Mouse (Mus musculus) liver, embryonic 11.5 days (tissue): Measurements from ENCODE around the gene Adh1. TPM values are rescaled to one million over a fixed set of nuclear protein-coding genes. Genes with fewer than 3 reads are reported as not detected.

ENCODE experiments used
- ATAC-seq: fragments of 200-750 bp; cut with Nextera tagmentation; replicated peaks from 2 replicates; pipeline ENCODE4 v1.8.0; 2017; ENCODE audit warnings: moderate number of reproducible peaks, mild to moderate bottlenecking, moderate TSS enrichment, moderate library complexity; ENCODE audit not compliant: low FRiP score
- DNase-seq: peaks from one replicate; pipeline ENCODE4 v3.0.0-alpha.2; 2017; ENCODE audit warnings: low spot score
- H3K27ac ChIP-seq: fragments of 300-500 bp; sonication (generic); 2 replicates; pipeline ENCODE4 v1.5.1; 2014; ENCODE audit warnings: mild to moderate bottlenecking, low read depth, low read length, control low read depth
- H3K27me3 ChIP-seq: fragments of 300-500 bp; sonication (generic); replicated peaks from 2 replicates; pipeline ENCODE4 v1.6.1; 2014; ENCODE audit warnings: low read length, mixed read lengths; ENCODE audit not compliant: control insufficient read depth, insufficient read depth
- H3K36me3 ChIP-seq: fragments of 300-500 bp; sonication (generic); 2 replicates; pipeline ENCODE4 v1.6.1; 2014; ENCODE audit warnings: mild to moderate bottlenecking, low read length, moderate library complexity, mixed read lengths; ENCODE audit not compliant: control insufficient read depth, insufficient read depth
- H3K4me1 ChIP-seq: fragments of 300-500 bp; sonication (generic); replicated peaks from 2 replicates; pipeline ENCODE4 v1.6.1; 2014; ENCODE audit warnings: low read length, mixed read lengths; ENCODE audit not compliant: control insufficient read depth, insufficient read depth
- H3K4me2 ChIP-seq: fragments of 300-500 bp; sonication (generic); 2 replicates; pipeline ENCODE4 v1.6.1; 2014; ENCODE audit warnings: mild to moderate bottlenecking, control low read depth, moderate library complexity
- H3K4me3 ChIP-seq: fragments of 300-500 bp; sonication (generic); 2 replicates; pipeline ENCODE4 v1.5.1; 2014; ENCODE audit warnings: low read depth, low read length, control low read depth
- H3K9ac ChIP-seq: fragments of 300-500 bp; sonication (generic); 2 replicates; pipeline ENCODE4 v1.6.1; 2014; ENCODE audit warnings: low read depth, low read length, control low read depth
- H3K9me3 ChIP-seq: fragments of 300-500 bp; sonication (generic); 2 replicates; pipeline ENCODE4 v1.6.1; 2016; ENCODE audit warnings: low read length, inconsistent platforms, mixed read lengths; ENCODE audit not compliant: control insufficient read depth
- WGBS: fragments of 180-500 bp; shearing (Covaris S2); extraction: QIAGEN DNeasy Blood & Tissue Kit; methylation state at CpG from one replicate; pipeline ENCODE4 v1.1.7; 2014; 5-methylcytosine and 5-hydroxymethylcytosine counted together
- polyA plus RNA-seq: library from polyadenylated mRNA; unstranded; fragments of >200 nt; fragmentation: Nextera tagmentation; extraction: Ambion mirVana; gene quantifications from 2 replicates; pipeline ENCODE4 v1.2.1, GENCODE M21; 2014

The Adh1 gene
- polyA plus RNA-seq, 1 experiment from 2014 or later, result 1.4 TPM

DNA sequence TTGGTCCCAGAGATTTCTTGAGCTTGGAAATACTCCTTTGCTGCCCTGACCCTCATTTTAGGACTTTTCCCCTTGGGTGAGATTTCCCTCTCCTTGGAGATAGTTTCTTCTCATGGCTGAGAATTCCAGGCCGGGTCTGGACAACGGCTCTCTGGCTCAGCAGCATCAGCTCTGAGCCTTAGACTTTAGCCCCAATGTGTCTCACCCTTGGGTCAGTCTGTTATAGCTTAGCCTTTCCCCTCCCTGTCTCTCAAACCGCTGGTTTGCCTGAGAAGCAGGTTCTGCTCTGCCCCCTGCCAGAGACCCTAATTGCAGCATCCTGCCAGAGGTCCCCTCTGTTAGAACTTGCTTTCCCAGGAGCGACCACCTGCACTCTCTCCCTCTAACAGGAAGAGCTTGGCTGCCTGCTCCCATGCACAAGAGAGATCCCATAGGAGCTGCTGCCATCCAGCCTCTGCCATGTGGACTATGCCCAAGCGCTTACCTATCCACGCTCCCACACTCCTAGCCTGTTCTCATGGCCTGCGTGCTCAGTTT is 16.4 kb upstream of the Adh1 start:
- H3K9me3 ChIP-seq, result no peaks in the 10 kb centered on the region
- WGBS, result 75% methylated on average over 7 of the region's 7 CpGs
- H3K4me1 ChIP-seq, result no peaks in the 10 kb centered on the region; the same call in 1 of the 2 replicates
- H3K4me3 ChIP-seq, result no peak overlapping the region
- DNase-seq (no peak), ATAC-seq (no peak)
- H3K4me2 ChIP-seq, result no peak overlapping the region
- H3K36me3 ChIP-seq, result no peaks in the 10 kb centered on the region
- H3K27ac ChIP-seq, result no peak overlapping the region
- no peak overlapping the region for H3K9ac ChIP-seq
- no peaks in the 10 kb centered on the region for H3K27me3 ChIP-seq

DNA sequence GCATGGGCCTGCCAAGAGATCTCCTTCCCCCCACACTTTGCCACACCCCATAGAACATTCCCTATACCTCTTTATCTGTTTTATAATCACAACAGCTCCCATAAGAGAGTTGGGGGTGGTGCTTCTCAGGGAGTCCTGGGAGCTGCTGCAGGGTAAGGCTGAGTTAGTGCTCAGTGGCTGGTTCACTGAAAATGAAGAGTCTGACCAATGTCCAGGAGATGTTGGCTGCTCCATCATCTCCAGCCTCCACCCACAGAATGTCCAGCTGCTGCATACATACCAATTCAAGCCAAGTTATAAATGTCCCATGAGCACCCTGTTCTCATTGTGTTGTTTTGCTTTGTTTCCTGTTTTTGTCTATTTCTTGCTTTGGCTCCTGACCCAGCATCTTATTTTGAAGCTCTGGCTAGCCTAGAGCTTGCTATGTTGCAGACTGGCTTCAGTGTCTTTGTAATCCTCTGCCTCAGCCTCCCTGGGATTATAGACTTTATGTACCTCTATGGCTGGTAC is 14.2 kb upstream of the Adh1 start:
- H3K4me1 ChIP-seq, result no peaks in the 10 kb centered on the region
- H3K4me2 ChIP-seq, result no peak overlapping the region
- H3K9ac ChIP-seq, result no peak overlapping the region
- H3K27me3 ChIP-seq, result no peaks in the 10 kb centered on the region
- no peaks in the 10 kb centered on the region for H3K9me3 ChIP-seq
- ATAC-seq, result no peak
- DNase-seq, result no peak
- H3K4me3 ChIP-seq, result no peak overlapping the region
- no peak overlapping the region for H3K27ac ChIP-seq
- H3K36me3 ChIP-seq, result no peaks in the 10 kb centered on the region

DNA sequence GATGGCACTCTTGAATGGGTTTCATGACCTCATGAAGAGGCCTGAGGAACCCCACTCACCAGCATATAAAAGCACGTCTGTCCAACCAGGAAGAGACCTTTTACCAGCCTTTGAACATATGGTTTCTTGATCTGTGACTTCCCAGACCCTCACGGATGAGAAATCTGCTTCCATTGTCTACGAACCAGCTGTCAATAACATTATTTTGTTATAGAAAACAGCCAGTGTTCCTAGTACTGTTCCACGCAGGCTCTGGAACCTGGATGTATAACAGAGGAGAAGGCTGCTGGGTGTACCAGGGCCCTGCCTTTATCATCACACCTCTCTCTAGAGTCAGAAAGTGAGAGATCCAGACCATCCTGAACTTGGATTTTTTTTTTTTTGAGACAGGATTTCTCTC is 13.6 kb upstream of the Adh1 start:
- H3K36me3 ChIP-seq, result no peaks in the 10 kb centered on the region
- no peak for ATAC-seq
- no peak for DNase-seq
- H3K27me3 ChIP-seq, result no peaks in the 10 kb centered on the region
- no peak overlapping the region for H3K27ac ChIP-seq
- no peaks in the 10 kb centered on the region for H3K4me1 ChIP-seq
- WGBS, result 73% methylated on average over 4 of the region's 4 CpGs
- H3K4me2 ChIP-seq, result no peak overlapping the region
- no peak overlapping the region for H3K9ac ChIP-seq
- H3K4me3 ChIP-seq, result no peak overlapping the region
- H3K9me3 ChIP-seq, result no peaks in the 10 kb centered on the region

DNA sequence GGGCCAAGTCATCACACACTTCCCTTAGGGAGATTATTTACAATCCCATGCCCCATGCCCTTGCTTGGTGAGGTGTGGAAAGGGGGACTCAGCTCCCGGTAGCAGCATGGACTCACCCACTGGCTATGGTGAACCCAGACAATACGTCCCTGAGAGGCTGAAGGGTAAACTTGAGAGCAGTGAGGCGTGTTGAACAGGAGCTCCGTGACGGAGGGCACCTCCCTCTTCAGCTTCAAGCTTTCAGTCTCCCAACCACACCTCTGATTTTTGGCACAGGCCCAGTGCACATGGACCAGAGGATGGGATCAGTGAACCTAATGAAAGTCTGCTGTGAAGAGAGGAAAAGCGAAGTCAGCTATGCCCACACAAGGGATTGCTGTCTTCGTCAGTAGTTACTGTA is 12.8 kb upstream of the Adh1 start:
- 82% methylated on average over 7 of the region's 7 CpGs for WGBS
- Histone ChIP-seq H3K36me3 (no peaks in the 10 kb centered on the region), H3K27me3 (no peaks in the 10 kb centered on the region), H3K27ac (no peak overlapping the region), H3K4me1 (no peaks in the 10 kb centered on the region), H3K9ac (no peak overlapping the region), H3K4me2 (no peak overlapping the region), H3K9me3 (no peaks in the 10 kb centered on the region), H3K4me3 (no peak overlapping the region)
- no peak for DNase-seq
- no peak for ATAC-seq

DNA sequence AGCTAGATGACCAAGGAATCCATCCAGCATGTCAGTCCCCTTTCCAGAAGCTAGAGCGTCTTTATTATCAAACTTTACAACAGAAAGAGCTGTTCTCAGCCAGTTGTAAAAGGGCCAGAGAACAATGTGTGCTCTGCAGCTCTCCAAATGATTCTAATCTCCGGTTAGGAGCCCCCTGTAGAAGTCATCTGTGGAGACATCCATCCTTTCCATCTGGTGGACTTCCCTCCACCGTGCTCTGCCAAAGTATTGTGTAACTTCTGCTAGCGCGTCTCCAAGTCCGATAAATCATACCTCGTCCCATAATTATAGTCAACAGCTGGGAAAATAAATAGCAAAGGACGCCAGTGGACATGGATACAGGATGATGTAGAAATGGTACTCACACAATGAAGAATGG is 12.0 kb upstream of the Adh1 start:
- no peaks in the 10 kb centered on the region for H3K9me3 ChIP-seq
- H3K4me1 ChIP-seq, result no peaks in the 10 kb centered on the region
- H3K36me3 ChIP-seq, result no peaks in the 10 kb centered on the region
- H3K27ac ChIP-seq, result no peak overlapping the region
- no peaks in the 10 kb centered on the region for H3K27me3 ChIP-seq
- no peak overlapping the region for H3K4me2 ChIP-seq
- H3K4me3 ChIP-seq, result no peak overlapping the region
- H3K9ac ChIP-seq, result no peak overlapping the region
- WGBS, result 90% methylated on average over 8 of the region's 8 CpGs
- no peak for ATAC-seq
- DNase-seq, result no peak

DNA sequence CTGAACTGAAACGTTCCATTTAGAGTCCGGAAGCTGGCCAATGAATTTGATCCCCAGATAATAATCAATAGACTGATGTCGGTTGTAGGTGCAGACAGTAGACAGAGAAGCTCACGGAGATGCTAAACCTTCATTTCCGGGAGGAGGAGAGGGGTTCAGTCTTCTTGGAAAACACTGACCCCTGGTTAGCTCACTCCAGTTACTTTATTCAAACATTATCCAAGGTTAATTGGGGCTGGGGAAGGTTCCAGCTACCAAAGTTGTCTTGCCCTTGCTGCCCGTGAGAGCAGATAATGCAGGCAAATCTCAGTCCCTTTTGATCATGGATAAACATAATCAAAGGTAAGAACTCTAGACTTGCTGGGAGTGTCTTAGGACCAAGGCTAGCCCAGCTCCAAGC is 9.6 kb upstream of the Adh1 start:
- no peaks in the 10 kb centered on the region for H3K27me3 ChIP-seq
- ATAC-seq (no peak), DNase-seq (no peak)
- no peak overlapping the region for H3K9ac ChIP-seq
- WGBS, result 80% methylated on average over 6 of the region's 6 CpGs
- H3K4me1 ChIP-seq, result peaks cover 4% of the 10 kb centered on the region; the same call in 1 of the 2 replicates
- H3K9me3 ChIP-seq, result no peaks in the 10 kb centered on the region
- H3K4me2 ChIP-seq, result no peak overlapping the region
- H3K4me3 ChIP-seq, result no peak overlapping the region
- no peaks in the 10 kb centered on the region for H3K36me3 ChIP-seq
- H3K27ac ChIP-seq, result no peak overlapping the region

DNA sequence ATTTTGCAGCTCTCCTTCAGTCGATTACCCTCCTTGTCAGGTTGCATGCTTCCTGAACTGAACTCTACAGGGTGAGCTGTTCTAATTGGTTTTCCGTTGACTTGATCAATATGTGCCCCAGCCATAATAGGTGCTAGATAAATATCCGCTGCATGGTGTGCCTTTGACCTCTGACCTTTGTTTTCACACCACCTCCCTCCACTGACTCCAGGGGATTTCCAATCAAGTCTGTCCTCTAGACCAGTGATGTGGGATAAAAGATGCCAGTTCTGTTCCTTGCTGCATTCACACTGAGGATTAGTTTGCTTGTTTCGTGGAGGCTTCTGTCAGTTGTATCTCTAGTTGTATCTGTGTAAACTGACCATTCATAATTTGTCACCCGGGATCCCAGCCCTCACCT is 6.6 kb upstream of the Adh1 start:
- Histone ChIP-seq H3K9me3 (no peaks in the 10 kb centered on the region), H3K27ac (no peak overlapping the region), H3K9ac (no peak overlapping the region), H3K4me1 (peaks cover 7% of the 10 kb centered on the region; the same call in 1 of the 2 replicates), H3K27me3 (no peaks in the 10 kb centered on the region), H3K4me3 (no peak overlapping the region), H3K36me3 (no peaks in the 10 kb centered on the region), H3K4me2 (no peak overlapping the region)
- WGBS, result 62% methylated on average over 5 of the region's 5 CpGs
- no peak for DNase-seq
- no peak; the same call in 1 of the 2 replicates for ATAC-seq

DNA sequence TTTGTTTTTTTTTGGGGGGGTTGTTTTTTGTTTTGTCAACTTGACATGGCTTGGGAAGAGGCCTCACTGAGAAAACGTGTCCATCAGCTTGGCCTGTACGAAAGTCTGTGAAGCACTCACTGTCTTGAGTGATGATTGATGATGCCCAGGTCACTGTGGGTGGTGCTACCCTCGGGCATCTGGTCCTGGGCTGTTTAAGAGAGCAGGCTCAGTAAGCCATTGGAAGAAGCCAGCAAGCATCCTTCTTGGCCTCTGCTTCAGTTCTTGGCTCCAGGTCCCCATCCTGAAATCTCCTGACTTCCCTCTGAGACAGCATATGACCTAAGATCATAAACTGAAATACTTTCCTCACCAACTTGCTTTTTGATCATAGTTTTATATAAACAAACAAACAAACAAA is 5.4 kb upstream of the Adh1 start:
- no peak overlapping the region for H3K27ac ChIP-seq
- 45% methylated on average over 3 of the region's 3 CpGs for WGBS
- H3K4me3 ChIP-seq, result no peak overlapping the region
- ATAC-seq (no peak), DNase-seq (no peak)
- no peak overlapping the region for H3K4me2 ChIP-seq
- H3K27me3 ChIP-seq, result no peaks in the 10 kb centered on the region
- H3K9me3 ChIP-seq, result no peaks in the 10 kb centered on the region
- H3K4me1 ChIP-seq, result peaks cover 7% of the 10 kb centered on the region; the same call in 1 of the 2 replicates
- H3K9ac ChIP-seq, result no peak overlapping the region
- H3K36me3 ChIP-seq, result no peaks in the 10 kb centered on the region

DNA sequence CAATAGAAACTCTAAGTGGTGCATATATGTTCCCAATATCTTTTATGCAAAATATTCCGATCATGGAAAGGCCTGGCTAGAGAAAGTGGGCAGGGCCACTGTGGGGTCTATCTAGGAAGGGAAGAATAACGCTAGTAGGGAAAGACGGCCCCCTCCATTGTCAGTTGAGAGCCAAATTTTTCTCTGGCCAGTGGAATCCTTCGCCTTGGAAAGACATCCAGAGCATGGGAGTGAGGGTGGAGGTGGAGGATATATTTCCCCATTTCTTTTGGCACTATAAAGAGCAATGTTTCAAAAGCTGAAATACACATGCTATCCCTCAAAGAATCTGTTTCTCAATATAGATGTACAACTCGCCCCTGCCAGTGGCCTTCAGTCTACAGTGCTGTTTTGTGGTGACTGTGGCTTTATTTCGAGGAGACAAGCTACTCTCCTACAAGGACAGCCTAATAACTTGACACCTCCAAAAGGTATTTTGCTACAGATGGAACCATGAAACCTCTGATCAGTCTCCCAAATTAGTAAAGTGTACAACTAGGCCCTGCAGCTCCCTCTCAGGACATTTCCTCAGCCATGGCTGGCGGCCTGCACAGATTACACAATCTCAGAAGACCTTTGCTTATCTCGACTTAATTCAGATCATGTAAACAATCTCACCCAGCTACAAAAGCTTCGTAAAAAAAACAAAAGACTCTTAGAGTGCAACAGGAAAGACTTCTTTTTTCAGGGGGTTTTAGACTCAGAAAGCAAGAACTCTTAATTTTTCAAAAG is 4.8 kb upstream of the Adh1 start:
- Histone ChIP-seq H3K36me3 (no peaks in the 10 kb centered on the region), H3K4me2 (no peak overlapping the region), H3K27me3 (no peaks in the 10 kb centered on the region), H3K4me1 (peaks cover 7% of the 10 kb centered on the region; the same call in 1 of the 2 replicates), H3K9me3 (no peaks in the 10 kb centered on the region), H3K9ac (no peak overlapping the region), H3K4me3 (no peak overlapping the region), H3K27ac (no peak overlapping the region)
- 59% methylated on average over 9 of the region's 9 CpGs for WGBS
- DNase-seq (no peak), ATAC-seq (no peak)
